Mouse (Mus musculus) MEL (cell line): ENCODE data around the gene Plcxd1. TPM values are rescaled to one million over a fixed set of nuclear protein-coding genes. Genes with fewer than 3 reads are reported as not detected.

Source experiments
- DNase-seq: peaks from one replicate; pipeline ENCODE4 v3.0.0; 2011; ENCODE audit warnings: low read depth, low spot score
- H3K27ac ChIP-seq: 2 replicates; pipeline ENCODE4 v1.5.1; 2012; ENCODE audit warnings: low read depth, mild to moderate bottlenecking, control low read depth, low read length, moderate library complexity; ENCODE audit not compliant: control insufficient read depth
- H3K27me3 ChIP-seq, 2 experiments: fragments of 150-350 bp in 1 of 2; sonication (generic) in 1 of 2; 2 replicates each; pipeline ENCODE4 v1.6.1; 2012; ENCODE audit warnings: low read length in 2 of 2, mild to moderate bottlenecking in 2 of 2, improper control_type of control experiment in 1 of 2, moderate library complexity in 1 of 2; ENCODE audit not compliant: insufficient read depth in 2 of 2, control insufficient read depth in 1 of 2
- H3K36me3 ChIP-seq, 2 experiments: 2 replicates each; pipeline ENCODE4 v1.6.1; 2012 to 2014; ENCODE audit warnings: low read length in 2 of 2, improper control_type of control experiment in 1 of 2, inconsistent platforms in 1 of 2, mild to moderate bottlenecking in 1 of 2; ENCODE audit not compliant: insufficient read depth in 2 of 2, control insufficient read depth in 1 of 2
- H3K4me1 ChIP-seq, 2 experiments: fragments of 150-350 bp in 1 of 2; sonication (generic) in 1 of 2; 2 replicates each; pipeline ENCODE4 v1.6.1; 2012; ENCODE audit warnings: low read length in 2 of 2, improper control_type of control experiment in 1 of 2, mild to moderate bottlenecking in 1 of 2; ENCODE audit not compliant: insufficient read depth in 2 of 2, control insufficient read depth in 1 of 2
- H3K4me3 ChIP-seq, 2 experiments: fragments of 150-350 bp in 1 of 2; sonication (generic) in 1 of 2; 2 replicates each; pipeline ENCODE4 v1.5.1; 2012; ENCODE audit warnings: low read depth in 2 of 2, low read length in 2 of 2, mild to moderate bottlenecking in 2 of 2, moderate library complexity in 2 of 2, control low read depth in 1 of 2, improper control_type of control experiment in 1 of 2; ENCODE audit not compliant: control insufficient read depth in 1 of 2, insufficient read depth in 1 of 2
- H3K79me2 ChIP-seq: 2 replicates; pipeline ENCODE4 v1.6.1; 2012; ENCODE audit warnings: mild to moderate bottlenecking, low read length, moderate library complexity; ENCODE audit not compliant: control insufficient read depth, poor library complexity, insufficient read depth
- H3K9ac ChIP-seq: 2 replicates; pipeline ENCODE4 v1.6.1; 2012; ENCODE audit warnings: low read depth, mild to moderate bottlenecking, control low read depth, low read length, moderate library complexity; ENCODE audit not compliant: control insufficient read depth, poor library complexity, severe bottlenecking
- H3K9me3 ChIP-seq: fragments of 150-350 bp; sonication (generic); replicated peaks from 2 replicates; pipeline ENCODE4 v1.6.1; 2012; ENCODE audit warnings: mild to moderate bottlenecking, low read length, improper control_type of control experiment, moderate library complexity; ENCODE audit not compliant: insufficient read depth
- CHD1 ChIP-seq: IDR thresholded peaks from 2 replicates; pipeline ENCODE4 v1.6.1; 2012; ENCODE audit warnings: low read depth, mild to moderate bottlenecking, inconsistent platforms, low read length, improper control_type of control experiment
- CHD2 ChIP-seq: IDR thresholded peaks from 2 replicates; pipeline ENCODE4 v1.6.1; 2011; ENCODE audit warnings: low read length, improper control_type of control experiment
- EP300 ChIP-seq, 2 experiments: IDR thresholded peaks; 2 replicates each; pipeline ENCODE4 v1.6.1; 2011; ENCODE audit warnings: improper control_type of control experiment in 2 of 2, low read length in 2 of 2, low read depth in 1 of 2, mild to moderate bottlenecking in 1 of 2
- ETS1 ChIP-seq: IDR thresholded peaks from 2 replicates; pipeline ENCODE4 v1.6.1; 2012; ENCODE audit warnings: low read depth, mild to moderate bottlenecking, inconsistent platforms, low read length, improper control_type of control experiment, moderate library complexity
- GABPA ChIP-seq: IDR thresholded peaks from 2 replicates; pipeline ENCODE4 v1.6.1; 2012; ENCODE audit warnings: low read depth, mild to moderate bottlenecking, inconsistent platforms, low read length, improper control_type of control experiment, moderate library complexity
- GATA1 ChIP-seq: IDR thresholded peaks from 2 replicates; pipeline ENCODE4 v1.6.1; 2011; ENCODE audit warnings: low read depth, low read length, improper control_type of control experiment
- HCFC1 ChIP-seq: IDR thresholded peaks from 2 replicates; pipeline ENCODE4 v1.6.1; 2012; ENCODE audit warnings: low read depth, mild to moderate bottlenecking, inconsistent platforms, low read length, improper control_type of control experiment, moderate library complexity
- KAT2A ChIP-seq: conservative IDR thresholded peaks from 2 replicates; pipeline ENCODE4 v1.6.1; 2012; ENCODE audit warnings: low read depth, low read length, improper control_type of control experiment, inconsistent platforms
- MAFK ChIP-seq: IDR thresholded peaks from 2 replicates; pipeline ENCODE4 v1.6.1; 2011; ENCODE audit warnings: low read depth, mild to moderate bottlenecking, low read length, improper control_type of control experiment, borderline replicate concordance
- MAZ ChIP-seq: IDR thresholded peaks from 2 replicates; pipeline ENCODE4 v1.6.1; 2012; ENCODE audit warnings: low read depth, mild to moderate bottlenecking, inconsistent platforms, low read length, improper control_type of control experiment
- MEF2A ChIP-seq: IDR thresholded peaks from 2 replicates; pipeline ENCODE4 v1.6.1; 2014; ENCODE audit warnings: low read depth, mild to moderate bottlenecking, inconsistent platforms, low read length, improper control_type of control experiment; ENCODE audit not compliant: poor library complexity, insufficient replicate concordance, severe bottlenecking; ENCODE audit errors: extremely low read depth
- MXI1 ChIP-seq: IDR thresholded peaks from 2 replicates; pipeline ENCODE4 v1.6.1; 2011; ENCODE audit warnings: mild to moderate bottlenecking, low read depth, low read length, improper control_type of control experiment
- MYB ChIP-seq: IDR thresholded peaks from 2 replicates; pipeline ENCODE4 v1.6.1; 2011; ENCODE audit warnings: mild to moderate bottlenecking, low read depth, low read length, improper control_type of control experiment
- NRF1 ChIP-seq: IDR thresholded peaks from 2 replicates; pipeline ENCODE4 v1.6.1; 2014; ENCODE audit warnings: low read depth, mild to moderate bottlenecking, inconsistent platforms, low read length, improper control_type of control experiment, moderate library complexity; ENCODE audit not compliant: poor library complexity, insufficient read depth, severe bottlenecking
- POLR2A ChIP-seq, 2 experiments: IDR thresholded peaks; 2 replicates each; pipeline ENCODE4 v1.6.1; 2011 to 2012; ENCODE audit warnings: low read length in 2 of 2, mild to moderate bottlenecking in 2 of 2, control low read depth in 1 of 2, improper control_type of control experiment in 1 of 2, low read depth in 1 of 2, moderate library complexity in 1 of 2; ENCODE audit not compliant: control insufficient read depth in 1 of 2, insufficient read depth in 1 of 2, poor library complexity in 1 of 2
- POLR2AphosphoS2 ChIP-seq: IDR thresholded peaks from 2 replicates; pipeline ENCODE4 v1.6.1; 2011; ENCODE audit warnings: low read length, improper control_type of control experiment
- POLR2AphosphoS5 ChIP-seq: IDR thresholded peaks from 2 replicates; pipeline ENCODE4 v1.6.1; 2012; ENCODE audit warnings: low read depth, borderline replicate concordance, mild to moderate bottlenecking, inconsistent platforms, low read length, moderate library complexity, mixed read lengths
- RAD21 ChIP-seq: IDR thresholded peaks from 2 replicates; pipeline ENCODE4 v1.6.1; 2011; ENCODE audit warnings: mild to moderate bottlenecking, low read depth, low read length, improper control_type of control experiment
- RCOR1 ChIP-seq: IDR thresholded peaks from 2 replicates; pipeline ENCODE4 v1.6.1; 2012; ENCODE audit warnings: low read depth, mild to moderate bottlenecking, inconsistent platforms, low read length, improper control_type of control experiment
- SIN3A ChIP-seq: IDR thresholded peaks from 2 replicates; pipeline ENCODE4 v1.6.1; 2012; ENCODE audit warnings: low read length, improper control_type of control experiment, inconsistent platforms
- TBP ChIP-seq: IDR thresholded peaks from 2 replicates; pipeline ENCODE4 v1.8.0; 2011; ENCODE audit warnings: low read depth, low read length, improper control_type of control experiment
- TCF12 ChIP-seq: IDR thresholded peaks from 2 replicates; pipeline ENCODE4 v1.6.1; 2014; ENCODE audit warnings: low read depth, mild to moderate bottlenecking, inconsistent platforms, low read length, improper control_type of control experiment, moderate library complexity
- UBTF ChIP-seq: IDR thresholded peaks from 2 replicates; pipeline ENCODE4 v1.6.1; 2012; ENCODE audit warnings: low read depth, mild to moderate bottlenecking, inconsistent platforms, low read length, improper control_type of control experiment, moderate library complexity, borderline replicate concordance; ENCODE audit not compliant: insufficient read depth
- USF1 ChIP-seq: IDR thresholded peaks from 2 replicates; pipeline ENCODE4 v1.6.1; 2014; ENCODE audit warnings: low read depth, mild to moderate bottlenecking, inconsistent platforms, low read length, improper control_type of control experiment, moderate library complexity
- USF2 ChIP-seq, 2 experiments: IDR thresholded peaks; 2 replicates each; pipeline ENCODE4 v1.6.1; 2011 to 2012; ENCODE audit warnings: improper control_type of control experiment in 2 of 2, low read length in 2 of 2, borderline replicate concordance in 1 of 2, inconsistent platforms in 1 of 2, low read depth in 1 of 2, mild to moderate bottlenecking in 1 of 2; ENCODE audit not compliant: insufficient read depth in 1 of 2
- ZC3H11A ChIP-seq: IDR thresholded peaks from 2 replicates; pipeline ENCODE4 v1.6.1; 2012; ENCODE audit warnings: low read depth, mild to moderate bottlenecking, inconsistent platforms, low read length, improper control_type of control experiment
- ZKSCAN1 ChIP-seq: IDR thresholded peaks from 2 replicates; pipeline ENCODE4 v1.6.1; 2012; ENCODE audit warnings: low read depth, mild to moderate bottlenecking, inconsistent platforms, low read length, improper control_type of control experiment, moderate library complexity
- ZMIZ1 ChIP-seq: IDR thresholded peaks from 2 replicates; pipeline ENCODE4 v1.6.1; 2012; ENCODE audit warnings: low read depth, mild to moderate bottlenecking, inconsistent platforms, low read length, improper control_type of control experiment, moderate library complexity
- ZNF384 ChIP-seq: IDR thresholded peaks from 2 replicates; pipeline ENCODE4 v1.6.1; 2012; ENCODE audit warnings: low read depth, mild to moderate bottlenecking, inconsistent platforms, low read length, improper control_type of control experiment
- polyA plus RNA-seq, 2 experiments: library from polyadenylated mRNA; stranded (reverse) in 1 of 2; unstranded in 1 of 2; fragments of >175 nt in 1 of 2; fragments of >200 nt in 1 of 2; gene quantifications; 2 replicates each; pipeline versions ENCODE4 v1.2.1 to v1.2.4; 2012; ENCODE audit warnings: low replicate concordance in 2 of 2, low read depth in 1 of 2; ENCODE audit not compliant: insufficient read length in 2 of 2, insufficient read depth in 1 of 2, missing spikeins in 1 of 2
- total RNA-seq: library from RNA; depleted of rRNA; stranded (reverse); fragments of 300-350 nt; gene quantifications from 2 replicates; pipeline ENCODE4 v1.2.3, GENCODE M21; 2012

Plcxd1 gene
- total and polyA plus RNA-seq, 3 experiments = 0.77 to 2.5 TPM; not detected in 1

GRCm38 (mm10) chr5:110139325-110139724, 39.6 kb downstream of the Plcxd1 start:
- peaks cover 38 to 51% of the 10 kb centered on the region in 2 experiments for H3K4me1 ChIP-seq
- no peak for DNase-seq
- no peak overlapping the region for H3K9ac ChIP-seq
- peaks cover 21% of the 10 kb centered on the region for H3K79me2 ChIP-seq
- H3K4me3 ChIP-seq = no peak overlapping the region
- H3K36me3 ChIP-seq = peaks cover 15 to 54% of the 10 kb centered on the region in 2 experiments
- H3K9me3 ChIP-seq = no peaks in the 10 kb centered on the region
- H3K27ac ChIP-seq = peak overlapping the region; percentile 54
- H3K27me3 ChIP-seq = no peaks in the 10 kb centered on the region
- TF ChIP-seq TCF12 = peak; percentile 43; the same call in 1 of the 2 replicates
- peak; percentile 76 for TF ChIP-seq GATA1
- TF ChIP-seq MEF2A = no peak
- peak; percentile 51; the same call in 1 of the 2 replicates for TF ChIP-seq RCOR1
- peak; percentile 64 for TF ChIP-seq SIN3A
- peak; percentile 45 for TF ChIP-seq ZNF384
- no peak for TF ChIP-seq MYB
- TF ChIP-seq RAD21 = no peak
- no peak for TF ChIP-seq GABPA
- TF ChIP-seq MXI1 = no peak
- TF ChIP-seq ETS1 = peak; percentile 59
- TF ChIP-seq EP300 (IDR thresholded peaks at IDR 0.05; ENCODE audit: low read depth in 1 of 2, low read length in 2 of 2) = peak; percentile 72 to 78
- TF ChIP-seq, all 39 proteins: peak for 7

GRCm38 (mm10) chr5:110140424-110140823, 40.7 kb downstream of the Plcxd1 start:
- Histone ChIP-seq H3K4me3 (peak overlapping the region in 1 of 2 experiments; percentile 38; a peak in 2 of 4 replicates), H3K79me2 (peaks cover 21% of the 10 kb centered on the region), H3K4me1 (peaks cover 38 to 47% of the 10 kb centered on the region in 2 experiments), H3K9me3 (no peaks in the 10 kb centered on the region), H3K27me3 (no peaks in the 10 kb centered on the region), H3K36me3 (peaks cover 21 to 52% of the 10 kb centered on the region in 2 experiments), H3K27ac (peak overlapping the region; percentile 85), H3K9ac (peak overlapping the region; percentile 56)
- DNase-seq = peak; percentile 20
- TF ChIP-seq MAZ = no peak
- no peak; the same call in 1 of the 2 replicates for TF ChIP-seq ZMIZ1
- no peak for TF ChIP-seq MXI1
- no peak for TF ChIP-seq USF2 (IDR thresholded peaks at IDR 0.05; ENCODE audit: borderline replicate concordance in 1 of 2, insufficient read depth in 1 of 2, low read depth in 1 of 2, low read length in 2 of 2)
- TF ChIP-seq USF1 = no peak
- 0 out of 2 replicates have a peak, but pooled peaks have one; percentile 13 for TF ChIP-seq TBP
- no peak for TF ChIP-seq MAFK
- TF ChIP-seq HCFC1 = no peak
- no peak for TF ChIP-seq GABPA
- peak; percentile 59 for TF ChIP-seq ZNF384
- TF ChIP-seq ZKSCAN1 = no peak
- TF ChIP-seq NRF1 = no peak
- TF ChIP-seq RCOR1 = no peak
- no peak for TF ChIP-seq CHD2
- TF ChIP-seq ETS1 = peak; percentile 71
- TF ChIP-seq POLR2AphosphoS2 = no peak
- no peak for TF ChIP-seq ZC3H11A
- no peak for TF ChIP-seq RAD21
- TF ChIP-seq CHD1 = no peak
- TF ChIP-seq POLR2AphosphoS5 = no peak
- peak; percentile 63; the same call in 1 of the 2 replicates for TF ChIP-seq SIN3A
- TF ChIP-seq UBTF = no peak
- TF ChIP-seq POLR2A (IDR thresholded peaks at IDR 0.05; ENCODE audit: control insufficient read depth in 1 of 2, insufficient read depth in 1 of 2, low read depth in 1 of 2, low read length in 2 of 2, poor library complexity in 1 of 2) = no peak
- no peak for TF ChIP-seq KAT2A
- TF ChIP-seq GATA1 = peak; percentile 90
- TF ChIP-seq TCF12 = peak; percentile 60
